Mouse (Mus musculus): ENCODE results near the gene Ttll5.

Gene Ttll5

GRCm38 (mm10) chr12:85928513-85928912, 104.1 kb downstream of the Ttll5 start:
- no peak for DNase-seq (ENCODE audit: low read depth)

DNA sequence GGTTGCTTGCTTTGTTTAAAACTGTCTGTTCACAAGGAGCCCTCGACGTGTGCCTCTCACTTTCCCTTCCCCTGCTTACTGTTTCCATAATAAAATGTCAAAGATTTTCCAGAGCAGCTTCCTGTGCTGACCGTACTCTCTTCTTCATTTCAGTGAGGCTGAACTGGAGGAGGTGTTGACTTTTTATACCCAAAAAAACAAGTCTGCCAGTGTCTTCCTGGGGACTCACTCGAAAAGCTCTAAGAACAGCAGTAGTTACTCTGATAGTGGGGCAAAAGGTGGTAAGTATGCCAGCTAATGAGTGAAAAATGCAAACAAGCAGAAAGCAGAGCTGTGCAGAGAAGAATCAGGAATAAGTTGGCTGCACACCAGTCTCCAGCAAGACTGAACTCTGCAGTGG, 105.3 kb downstream of the Ttll5 start:
- no peak for DNase-seq (ENCODE audit: low read depth)

DNA sequence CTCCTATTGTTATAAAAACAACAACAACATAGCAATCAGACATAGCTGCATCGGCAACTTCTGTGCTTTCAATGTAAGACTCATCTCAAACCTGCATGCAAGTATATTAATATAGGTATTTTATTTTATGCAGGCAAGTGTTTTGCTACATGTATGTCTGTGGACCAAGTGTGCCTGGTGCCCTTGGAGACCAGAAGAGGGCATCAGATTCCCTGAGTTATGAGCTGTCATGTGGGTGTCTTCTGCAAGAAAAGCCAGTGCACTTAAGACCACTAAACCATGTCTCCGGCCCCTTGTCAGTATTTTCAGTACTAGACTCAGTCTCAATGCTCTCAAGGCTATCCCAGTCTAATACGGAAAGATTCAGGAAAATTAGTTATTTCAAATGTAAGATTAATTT, 106.3 kb downstream of the Ttll5 start:
- DNase-seq (ENCODE audit: low read depth), result peak; percentile 25

GRCm38 (mm10) chr12:85933241-85933640, 108.8 kb downstream of the Ttll5 start:
- no peak for DNase-seq (ENCODE audit: low read depth)

- DNase-seq (ENCODE audit: low read depth), result no peak
Measured at GRCm38 (mm10) chr12:85937384-85937783, 112.9 kb downstream of the Ttll5 start.

- no peak for DNase-seq (ENCODE audit: low read depth)
Measured at GRCm38 (mm10) chr12:85943456-85943855, 119.0 kb downstream of the Ttll5 start.

- no peak for DNase-seq (ENCODE audit: low read depth)
Measured at GRCm38 (mm10) chr12:85944419-85944818, 120.0 kb downstream of the Ttll5 start.

DNA sequence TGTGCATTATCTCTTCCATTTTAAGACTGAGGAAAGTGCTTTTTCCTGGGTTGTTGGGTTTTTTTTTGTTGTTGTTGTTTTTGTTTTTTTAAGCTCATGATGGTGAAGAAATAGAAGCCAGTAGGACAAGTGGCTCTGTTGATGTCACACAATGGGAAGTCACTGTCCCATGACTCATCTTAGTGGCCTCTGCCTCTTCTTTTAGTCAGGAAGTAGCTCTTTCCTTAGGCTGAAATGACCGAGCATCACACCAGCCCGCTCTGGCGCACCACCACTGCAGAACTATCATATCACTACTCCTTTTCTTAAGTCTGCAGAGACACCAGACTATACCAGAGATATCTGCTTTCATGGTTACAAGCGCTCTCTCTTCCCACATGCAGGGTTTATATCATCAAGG, 122.7 kb downstream of the Ttll5 start:
- DNase-seq (ENCODE audit: low read depth), result no peak

DNA sequence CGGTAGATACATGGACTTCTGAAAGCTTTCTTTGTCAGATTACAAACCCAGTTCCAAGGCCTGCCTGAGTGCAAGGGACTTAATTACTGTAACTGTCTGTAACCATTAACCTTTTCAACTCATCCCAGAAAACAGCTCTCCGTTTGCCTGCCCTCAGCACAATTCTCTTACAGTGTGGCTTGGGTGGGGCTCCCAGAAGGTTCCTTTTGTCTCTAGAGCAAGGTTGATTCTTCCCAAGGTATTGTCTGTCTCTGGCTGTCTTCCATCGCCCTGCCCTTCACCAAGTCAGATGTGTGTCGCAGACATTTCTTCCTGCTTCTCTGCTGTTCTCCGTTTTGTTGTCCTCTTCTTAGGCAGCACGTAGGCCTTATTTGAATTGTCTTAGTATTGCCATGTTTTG, 125.2 kb downstream of the Ttll5 start:
- DNase-seq (ENCODE audit: low read depth), result no peak

DNA sequence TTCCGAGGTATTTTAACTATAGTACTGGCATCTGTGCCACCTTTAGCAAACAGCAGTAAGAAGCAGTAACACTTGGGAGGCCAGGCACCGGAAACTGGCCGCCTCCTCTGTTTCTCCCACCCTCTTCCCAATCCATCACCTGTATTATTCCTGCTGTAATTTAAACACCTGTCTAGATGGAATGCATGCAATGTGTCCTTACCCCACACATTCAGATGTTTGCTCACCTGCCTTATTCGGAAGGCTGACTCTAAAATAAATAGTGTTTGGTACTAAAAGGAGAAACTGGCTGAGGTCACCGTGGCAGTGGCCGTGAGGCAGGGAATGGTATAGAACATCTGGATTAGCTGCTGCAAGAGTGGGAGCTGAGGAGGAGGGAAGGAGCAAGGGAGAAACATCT, 125.9 kb downstream of the Ttll5 start:
- no peak for DNase-seq (ENCODE audit: low read depth)

DNA sequence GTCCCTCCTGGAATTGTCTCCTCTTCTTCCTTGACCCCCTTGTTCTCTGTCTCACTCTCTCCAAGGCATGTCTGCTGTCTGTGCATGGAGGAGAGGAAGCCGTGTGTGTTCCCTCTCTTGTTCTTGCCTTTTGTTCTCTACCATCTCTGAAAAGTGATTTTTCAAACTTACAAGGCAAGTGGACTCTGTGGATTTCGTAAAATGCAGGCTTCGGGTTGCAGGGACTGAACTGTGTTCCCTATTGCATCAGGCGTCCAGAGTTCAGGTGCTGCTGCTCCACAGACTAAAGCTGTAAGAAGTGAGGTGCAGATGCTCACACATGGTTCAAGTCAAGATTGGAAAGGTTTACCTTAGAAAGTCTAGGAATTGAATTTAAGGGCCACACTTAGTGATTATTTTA, 126.6 kb downstream of the Ttll5 start:
- DNase-seq (ENCODE audit: low read depth), result no peak

DNA sequence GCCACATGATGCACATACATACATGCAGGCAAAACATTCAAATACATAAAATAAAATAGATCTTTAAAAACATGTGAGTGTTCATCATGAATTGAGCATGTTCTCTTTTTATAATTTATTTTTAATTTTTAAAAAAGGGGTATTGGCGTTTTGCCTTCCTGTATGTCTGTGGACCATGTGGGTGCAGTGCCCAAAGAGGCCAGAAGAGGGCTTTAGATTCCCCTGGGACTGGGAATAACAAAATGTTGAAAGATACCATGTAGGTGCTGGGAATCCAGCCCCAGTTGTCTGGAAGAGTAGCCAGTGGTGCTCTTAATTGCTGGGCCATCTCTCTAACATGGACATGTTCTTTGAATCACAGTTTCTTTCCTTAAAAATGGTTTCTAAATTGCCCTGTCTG, 127.4 kb downstream of the Ttll5 start:
- no peak for DNase-seq (ENCODE audit: low read depth)

GRCm38 (mm10) chr12:85952349-85952748, 127.9 kb downstream of the Ttll5 start:
- DNase-seq (ENCODE audit: low read depth), result no peak

DNA sequence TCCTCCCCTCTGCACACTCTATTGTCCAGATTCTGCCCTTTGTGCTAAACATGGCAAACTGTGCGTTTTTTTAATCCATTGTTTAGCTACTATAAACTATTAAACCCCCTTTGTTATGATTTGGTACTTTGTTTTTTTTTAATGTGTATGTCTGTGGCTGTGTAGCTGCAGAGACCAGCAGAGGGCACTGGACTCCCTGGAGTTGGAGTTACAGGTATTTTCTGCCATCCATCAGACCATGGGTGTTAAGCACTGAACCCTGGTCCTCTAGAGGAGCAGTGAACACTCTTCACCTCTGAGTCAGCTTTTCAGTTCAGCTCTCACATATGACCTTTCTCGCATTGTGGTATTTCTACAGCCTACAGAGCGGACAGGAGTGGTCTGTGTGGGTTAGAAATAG, 129.7 kb downstream of the Ttll5 start:
- peak; percentile 50 for DNase-seq (ENCODE audit: low read depth)

- no peak for DNase-seq (ENCODE audit: low read depth)
Measured at GRCm38 (mm10) chr12:85955062-85955461, 130.6 kb downstream of the Ttll5 start.

DNA sequence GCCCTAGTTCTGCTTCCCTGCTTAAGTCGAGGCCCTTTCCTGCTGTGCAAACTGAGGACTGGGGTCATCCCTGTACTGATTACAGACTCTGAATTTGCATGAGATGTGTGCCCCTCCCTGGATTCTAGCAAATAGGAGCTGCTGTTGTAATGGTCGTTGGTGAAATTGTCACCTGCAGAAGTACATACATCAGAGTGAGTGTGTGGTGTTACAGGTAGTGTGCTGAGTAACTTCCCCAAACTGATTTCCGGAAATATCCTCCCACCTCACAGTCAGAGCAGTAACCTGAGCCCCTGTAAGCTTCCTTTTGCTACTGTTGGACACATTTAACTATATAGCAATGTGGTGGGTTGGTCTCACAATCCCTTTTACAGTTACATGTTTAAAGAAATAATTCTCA, 131.2 kb downstream of the Ttll5 start:
- no peak for DNase-seq (ENCODE audit: low read depth)

DNA sequence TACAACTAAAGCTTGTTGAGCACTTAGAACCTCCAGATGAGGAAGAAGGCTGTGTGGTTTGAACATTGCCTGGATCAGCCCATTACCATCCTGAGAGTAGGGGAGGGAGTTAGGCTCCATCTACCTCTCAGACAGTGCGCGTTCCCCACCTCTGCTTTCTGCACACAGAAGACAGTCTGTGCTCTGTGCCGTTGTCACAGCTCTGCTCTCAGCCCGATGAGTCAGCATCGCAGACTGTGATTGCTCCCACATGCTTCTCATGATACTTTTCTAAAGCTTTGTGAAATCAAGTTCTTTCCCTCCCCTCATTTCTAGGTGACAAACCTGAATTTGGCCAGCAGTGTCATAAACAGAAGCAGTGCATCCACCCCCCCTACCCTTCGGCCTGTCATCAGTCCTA, 131.8 kb downstream of the Ttll5 start:
- DNase-seq (ENCODE audit: low read depth), result no peak

DNA sequence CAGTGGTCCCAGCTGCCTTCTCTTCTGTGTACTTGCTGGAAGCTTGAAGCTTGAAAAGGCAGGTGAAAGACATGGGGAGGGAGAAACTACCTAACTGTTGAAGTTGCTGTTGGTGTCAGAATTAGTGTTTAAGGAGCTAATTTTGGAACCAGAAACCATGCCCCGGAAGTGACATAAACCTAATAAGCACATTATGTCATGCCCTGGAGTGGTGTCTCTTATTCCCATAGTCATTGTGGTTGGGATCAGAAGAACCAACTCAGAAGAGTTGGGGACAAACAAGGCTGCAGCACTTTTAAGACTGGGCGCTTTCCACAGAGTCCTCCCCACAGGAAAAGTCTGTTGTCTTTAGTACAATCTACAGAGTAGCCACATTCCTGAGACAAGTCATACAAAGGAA, 134.0 kb downstream of the Ttll5 start:
- no peak for DNase-seq (ENCODE audit: low read depth)

DNA sequence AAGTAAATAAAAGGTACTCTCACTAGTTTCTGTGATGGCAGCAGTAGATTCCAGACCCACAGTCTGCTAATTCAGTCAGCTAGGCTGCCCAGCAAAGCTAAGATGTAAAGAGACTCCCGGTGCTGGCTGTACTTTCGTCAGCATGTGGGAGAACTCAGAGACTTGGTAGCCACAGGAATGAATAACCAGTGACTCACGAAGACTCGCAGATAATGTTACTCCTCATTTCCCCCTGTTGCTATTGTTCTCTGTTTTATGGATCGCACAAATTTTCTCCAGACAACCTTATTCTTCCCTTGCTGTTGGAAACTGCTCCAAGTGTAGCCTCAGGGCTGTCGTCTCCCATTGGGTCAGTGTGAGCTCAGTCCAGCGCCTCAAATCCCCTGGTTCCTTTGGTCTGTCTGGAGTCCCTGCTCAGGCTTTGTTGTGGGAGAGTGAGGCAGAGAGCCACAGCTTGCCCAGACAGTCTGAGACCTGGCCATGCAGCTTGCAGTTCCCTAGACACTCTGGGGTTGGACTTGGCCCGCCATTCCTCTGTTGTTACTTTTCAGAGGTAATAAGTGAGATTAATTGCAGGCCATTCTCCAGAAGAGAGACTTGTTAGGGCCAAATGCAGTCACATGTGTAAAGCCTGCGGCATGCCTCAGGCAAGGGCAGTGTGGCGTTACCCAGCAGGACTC, 135.5 kb downstream of the Ttll5 start:
- no peak for DNase-seq (ENCODE audit: low read depth)

DNA sequence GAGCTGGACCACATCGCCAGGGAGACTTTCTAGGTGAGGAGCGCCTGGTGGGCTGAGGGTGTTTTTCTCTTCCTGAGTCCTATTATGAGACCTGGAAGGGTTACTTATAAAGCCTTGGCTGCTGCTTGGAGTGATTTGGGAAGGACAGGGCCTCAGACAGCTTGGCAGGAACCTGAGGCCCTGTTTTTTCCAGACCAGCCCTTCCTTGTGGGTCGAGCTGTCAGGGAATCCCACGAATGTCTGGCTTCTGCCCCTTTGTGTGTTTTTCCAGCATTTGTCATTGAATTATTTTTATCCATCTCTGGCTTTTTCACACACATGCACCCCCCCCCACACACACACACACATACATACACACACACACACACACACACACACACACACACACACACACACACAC, 136.2 kb downstream of the Ttll5 start:
- no peak for DNase-seq (ENCODE audit: low read depth)

DNA sequence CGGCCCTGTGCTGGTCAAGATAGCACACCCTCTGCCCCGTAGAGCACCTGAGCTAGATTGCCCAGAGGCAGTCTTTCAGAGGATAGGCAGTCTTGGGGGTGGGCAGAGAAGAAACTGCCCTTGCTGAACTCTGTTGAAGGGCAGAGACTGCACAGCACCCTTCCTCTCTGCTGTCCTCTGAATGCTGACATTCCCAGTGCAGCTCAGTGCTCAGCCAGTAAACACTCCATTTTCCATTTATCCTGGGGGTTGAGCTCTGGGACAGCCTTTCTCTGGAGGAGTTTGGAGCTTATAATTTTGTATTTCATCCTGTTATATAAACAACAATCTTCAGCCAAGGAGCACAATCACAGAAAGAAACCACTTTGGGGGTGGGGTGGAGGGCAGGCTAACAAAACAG, 138.7 kb downstream of the Ttll5 start:
- no peak for DNase-seq (ENCODE audit: low read depth)

DNA sequence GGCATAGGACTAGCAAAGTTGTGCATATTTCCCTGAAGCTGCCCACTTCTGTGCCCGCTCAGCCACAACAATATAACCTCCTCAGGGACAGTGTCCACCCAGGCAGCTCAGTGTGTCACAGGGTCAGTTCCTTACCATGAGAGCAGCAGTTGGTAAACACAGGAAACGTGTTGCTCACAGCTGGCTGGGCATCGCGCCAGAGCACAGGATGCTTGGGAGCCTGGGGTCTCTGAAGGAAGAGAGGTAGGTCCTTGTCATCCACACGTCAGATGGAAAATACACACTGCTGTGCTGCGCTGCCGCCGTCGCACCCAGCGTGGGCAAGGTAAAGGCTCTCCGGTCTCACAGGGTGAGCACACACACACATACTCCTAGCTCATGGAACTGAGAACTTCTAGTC, 139.2 kb downstream of the Ttll5 start:
- peak; percentile 72 for DNase-seq (ENCODE audit: low read depth)

DNA sequence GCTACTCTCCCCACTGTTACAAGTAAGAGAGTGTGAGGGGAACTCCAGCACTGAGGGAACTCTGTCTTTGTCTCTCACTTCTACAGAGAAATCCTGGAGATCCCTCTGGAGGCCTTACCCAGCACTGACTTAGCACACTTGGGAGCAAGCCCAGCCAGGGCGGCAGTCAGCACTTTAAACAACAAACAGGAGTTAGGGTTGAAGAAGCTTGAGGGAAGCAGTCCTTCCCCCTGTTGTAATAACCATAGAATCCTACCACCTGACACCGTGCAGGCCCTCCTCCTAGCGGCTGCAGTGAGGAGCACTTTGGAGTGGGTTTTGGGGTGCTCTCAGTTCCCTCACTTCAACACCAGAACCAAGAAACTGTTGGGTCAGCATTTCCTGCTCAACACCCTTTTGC, 140.0 kb downstream of the Ttll5 start:
- no peak for DNase-seq (ENCODE audit: low read depth)

- no peak for DNase-seq (ENCODE audit: low read depth)
Measured at GRCm38 (mm10) chr12:85967812-85968211, 143.4 kb downstream of the Ttll5 start.

DNA sequence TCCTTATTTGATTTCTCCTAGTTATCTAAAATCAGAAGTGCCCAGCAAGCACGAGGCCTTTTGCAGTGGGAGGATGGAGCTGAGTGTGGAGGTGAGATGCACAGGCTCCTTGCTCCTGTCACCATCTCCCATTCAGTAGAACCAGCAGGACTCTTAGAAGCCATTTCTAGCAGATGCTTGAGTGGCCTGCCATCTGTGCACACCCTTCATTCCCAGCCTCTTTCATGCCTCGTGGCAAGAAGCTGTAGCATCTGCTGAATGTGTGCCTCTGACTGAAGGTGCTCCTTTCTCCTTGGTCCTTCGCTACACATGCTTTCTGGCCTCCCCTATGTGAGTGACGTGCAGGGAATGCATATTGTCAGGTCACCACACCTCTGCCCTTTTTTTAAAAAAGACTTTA, 143.9 kb downstream of the Ttll5 start:
- no peak for DNase-seq (ENCODE audit: low read depth)
